Mouse (Mus musculus) midbrain, embryonic 14.5 days (tissue): ENCODE measurements at regions not wholly inside any gene's neighbourhood (a gene's known extent, or its start where the extent isn't known, plus 50 kb on each side); places are given as distances from the start of the nearest gene placed in this dataset.
"Not testable (repeated sequence)": the region's sequence is repeated elsewhere in the genome, so short reads cannot be mapped to it uniquely, and the experiment has no call there.

Source experiments
- ATAC-seq: fragments of 200-750 bp; cut with Nextera tagmentation; 2 replicates; pipeline ENCODE4 v1.8.0; 2017; ENCODE audit warnings: moderate number of reproducible peaks, moderate library complexity; ENCODE audit not compliant: low FRiP score, low TSS enrichment
- DNase-seq: peaks from one replicate; pipeline ENCODE4 v3.0.0-alpha.2; 2015
- H3K27ac ChIP-seq: fragments of 300-500 bp; sonication (generic); replicated peaks from 2 replicates; pipeline ENCODE4 v1.5.1; 2014; ENCODE audit warnings: mild to moderate bottlenecking, low read depth, low read length, moderate library complexity
- H3K27me3 ChIP-seq: fragments of 300-500 bp; sonication (generic); 2 replicates; pipeline ENCODE4 v1.6.1; 2014; ENCODE audit warnings: low read length, control low read depth, mixed read lengths; ENCODE audit not compliant: control insufficient read depth, insufficient read depth
- H3K36me3 ChIP-seq: fragments of 300-500 bp; sonication (generic); 2 replicates; pipeline ENCODE4 v1.6.1; 2014; ENCODE audit warnings: low read length, control low read depth; ENCODE audit not compliant: control insufficient read depth, insufficient read depth
- H3K4me1 ChIP-seq: fragments of 300-500 bp; sonication (generic); 2 replicates; pipeline ENCODE4 v1.6.1; 2014; ENCODE audit warnings: mild to moderate bottlenecking, antibody characterized with exemption, low read length, control low read depth; ENCODE audit not compliant: control insufficient read depth, insufficient read depth
- H3K4me2 ChIP-seq: fragments of 300-500 bp; sonication (generic); 2 replicates; pipeline ENCODE4 v1.6.1; 2014; ENCODE audit warnings: mild to moderate bottlenecking, low read length, moderate library complexity
- H3K4me3 ChIP-seq: fragments of 300-500 bp; sonication (generic); replicated peaks from 2 replicates; pipeline ENCODE4 v1.5.1; 2014; ENCODE audit warnings: low read depth, low read length
- H3K9ac ChIP-seq: fragments of 300-500 bp; sonication (generic); replicated peaks from 2 replicates; pipeline ENCODE4 v1.6.1; 2014; ENCODE audit warnings: mild to moderate bottlenecking, low read length, moderate library complexity
- H3K9me3 ChIP-seq: fragments of 300-500 bp; sonication (generic); 2 replicates; pipeline ENCODE4 v1.6.1; 2016; ENCODE audit warnings: low read length, control low read depth, mixed read lengths; ENCODE audit not compliant: control insufficient read depth
- WGBS: fragments of 180-500 bp; shearing (Covaris S2); extraction: QIAGEN DNeasy Blood & Tissue Kit; methylation state at CpG from one replicate; pipeline ENCODE4 v1.1.7; 2014; 5-methylcytosine and 5-hydroxymethylcytosine counted together

- H3K27ac ChIP-seq, H3K9ac ChIP-seq, H3K4me1 ChIP-seq, H3K36me3 ChIP-seq, H3K9me3 ChIP-seq, H3K4me2 ChIP-seq, H3K4me3 ChIP-seq, H3K27me3 ChIP-seq, ATAC-seq, DNase-seq: not testable (repeated sequence)
- 82% methylated on average over 6 of the region's 6 CpGs for WGBS
Observed at GRCm38 (mm10) chr9:9311040-9311583, 72.2 kb upstream of the Arhgap42 start.

GRCm38 (mm10) chr9:9290767-9291166 lies 51.9 kb upstream of the Arhgap42 start:
- Histone ChIP-seq H3K27ac (no peak overlapping the region), H3K9me3 (no peaks in the 10 kb centered on the region), H3K4me2 (no peak overlapping the region), H3K36me3 (no peaks in the 10 kb centered on the region), H3K4me3 (no peak overlapping the region), H3K4me1 (no peaks in the 10 kb centered on the region), H3K27me3 (no peaks in the 10 kb centered on the region), H3K9ac (no peak overlapping the region)
- DNase-seq: no peak
- ATAC-seq: no peak
- WGBS: 80% methylated on average over 3 of the region's 3 CpGs

- Histone ChIP-seq H3K27me3 (no peaks in the 10 kb centered on the region), H3K4me3 (no peak overlapping the region), H3K4me2 (no peak overlapping the region), H3K4me1 (no peaks in the 10 kb centered on the region), H3K27ac (no peak overlapping the region), H3K36me3 (no peaks in the 10 kb centered on the region), H3K9me3 (no peaks in the 10 kb centered on the region), H3K9ac (no peak overlapping the region)
- DNase-seq (no peak), ATAC-seq (no peak)
- WGBS: 71% methylated on average over 6 of the region's 6 CpGs
Observed at GRCm38 (mm10) chr9:9289570-9289969, 50.7 kb upstream of the Arhgap42 start.
